Mouse (Mus musculus) midbrain, embryonic 14.5 days (tissue): ENCODE data around the gene Clec14a. TPM values are rescaled to one million over a fixed set of nuclear protein-coding genes. Genes with fewer than 3 reads are reported as not detected.

Source experiments
- ATAC-seq: fragments of 200-750 bp; cut with Nextera tagmentation; 2 replicates; pipeline ENCODE4 v1.8.0; 2017; ENCODE audit warnings: moderate number of reproducible peaks, moderate library complexity; ENCODE audit not compliant: low FRiP score, low TSS enrichment
- DNase-seq: peaks from one replicate; pipeline ENCODE4 v3.0.0-alpha.2; 2015
- H3K27ac ChIP-seq: fragments of 300-500 bp; sonication (generic); replicated peaks from 2 replicates; pipeline ENCODE4 v1.5.1; 2014; ENCODE audit warnings: mild to moderate bottlenecking, low read depth, low read length, moderate library complexity
- H3K27me3 ChIP-seq: fragments of 300-500 bp; sonication (generic); 2 replicates; pipeline ENCODE4 v1.6.1; 2014; ENCODE audit warnings: low read length, control low read depth, mixed read lengths; ENCODE audit not compliant: control insufficient read depth, insufficient read depth
- H3K36me3 ChIP-seq: fragments of 300-500 bp; sonication (generic); 2 replicates; pipeline ENCODE4 v1.6.1; 2014; ENCODE audit warnings: low read length, control low read depth; ENCODE audit not compliant: control insufficient read depth, insufficient read depth
- H3K4me1 ChIP-seq: fragments of 300-500 bp; sonication (generic); 2 replicates; pipeline ENCODE4 v1.6.1; 2014; ENCODE audit warnings: mild to moderate bottlenecking, antibody characterized with exemption, low read length, control low read depth; ENCODE audit not compliant: control insufficient read depth, insufficient read depth
- H3K4me2 ChIP-seq: fragments of 300-500 bp; sonication (generic); 2 replicates; pipeline ENCODE4 v1.6.1; 2014; ENCODE audit warnings: mild to moderate bottlenecking, low read length, moderate library complexity
- H3K4me3 ChIP-seq: fragments of 300-500 bp; sonication (generic); replicated peaks from 2 replicates; pipeline ENCODE4 v1.5.1; 2014; ENCODE audit warnings: low read depth, low read length
- H3K9ac ChIP-seq: fragments of 300-500 bp; sonication (generic); replicated peaks from 2 replicates; pipeline ENCODE4 v1.6.1; 2014; ENCODE audit warnings: mild to moderate bottlenecking, low read length, moderate library complexity
- H3K9me3 ChIP-seq: fragments of 300-500 bp; sonication (generic); 2 replicates; pipeline ENCODE4 v1.6.1; 2016; ENCODE audit warnings: low read length, control low read depth, mixed read lengths; ENCODE audit not compliant: control insufficient read depth
- WGBS: fragments of 180-500 bp; shearing (Covaris S2); extraction: QIAGEN DNeasy Blood & Tissue Kit; methylation state at CpG from one replicate; pipeline ENCODE4 v1.1.7; 2014; 5-methylcytosine and 5-hydroxymethylcytosine counted together
- polyA plus RNA-seq: library from polyadenylated mRNA; unstranded; fragments of >200 nt; fragmentation: Nextera tagmentation; extraction: Ambion mirVana; gene quantifications from 2 replicates; pipeline ENCODE4 v1.2.1, GENCODE M21; 2014

Gene Clec14a
- polyA plus RNA-seq, 1 experiment from 2014 or later: 5.1 TPM

- H3K9ac ChIP-seq: peak overlapping the region; percentile 50; the same call in 1 of the 2 replicates
- H3K9me3 ChIP-seq: no peaks in the 10 kb centered on the region
- no peaks in the 10 kb centered on the region for H3K27me3 ChIP-seq
- ATAC-seq: peak; percentile 26; the same call in 1 of the 2 replicates
- no peak overlapping the region for H3K27ac ChIP-seq
- WGBS: 36% methylated on average over 8 of the region's 8 CpGs
- no peaks in the 10 kb centered on the region for H3K36me3 ChIP-seq
- peak overlapping the region; percentile 74 for H3K4me2 ChIP-seq
- peaks cover 10% of the 10 kb centered on the region for H3K4me1 ChIP-seq
- peak overlapping the region; percentile 42 for H3K4me3 ChIP-seq
- no peak for DNase-seq
Measured at GRCm38 (mm10) chr12:58267779-58268178, 1.3 kb downstream of the Clec14a start.

- no peak overlapping the region for H3K27ac ChIP-seq
- no peaks in the 10 kb centered on the region for H3K27me3 ChIP-seq
- no peak overlapping the region for H3K4me2 ChIP-seq
- no peak overlapping the region for H3K9ac ChIP-seq
- no peak overlapping the region for H3K4me3 ChIP-seq
- ATAC-seq: no peak
- H3K4me1 ChIP-seq: no peaks in the 10 kb centered on the region
- H3K36me3 ChIP-seq: no peaks in the 10 kb centered on the region
- no peaks in the 10 kb centered on the region for H3K9me3 ChIP-seq
- 97% methylated on average over 1 of the region's 1 CpGs for WGBS
- no peak for DNase-seq
Measured at GRCm38 (mm10) chr12:58251901-58252300, 17.2 kb downstream of the Clec14a start.

- Histone ChIP-seq H3K27ac (no peak overlapping the region), H3K36me3 (no peaks in the 10 kb centered on the region), H3K4me2 (no peak overlapping the region), H3K4me3 (no peak overlapping the region), H3K9me3 (no peaks in the 10 kb centered on the region), H3K27me3 (no peaks in the 10 kb centered on the region), H3K4me1 (no peaks in the 10 kb centered on the region), H3K9ac (no peak overlapping the region)
- ATAC-seq: no peak
- no peak for DNase-seq
- 89% methylated on average over 2 of the region's 2 CpGs for WGBS
Measured at GRCm38 (mm10) chr12:58232489-58232888, 36.6 kb downstream of the Clec14a start.

- H3K4me3 ChIP-seq: no peak overlapping the region
- H3K27ac ChIP-seq: no peak overlapping the region
- WGBS: 82% methylated on average over 5 of the region's 5 CpGs
- no peak for ATAC-seq
- H3K36me3 ChIP-seq: no peaks in the 10 kb centered on the region
- no peaks in the 10 kb centered on the region for H3K9me3 ChIP-seq
- H3K4me2 ChIP-seq: no peak overlapping the region
- H3K9ac ChIP-seq: no peak overlapping the region
- no peaks in the 10 kb centered on the region for H3K4me1 ChIP-seq
- no peaks in the 10 kb centered on the region for H3K27me3 ChIP-seq
- DNase-seq: no peak
Measured at GRCm38 (mm10) chr12:58225644-58226043, 43.4 kb downstream of the Clec14a start.

- no peaks in the 10 kb centered on the region for H3K9me3 ChIP-seq
- WGBS: 78% methylated on average over 3 of the region's 3 CpGs
- H3K4me2 ChIP-seq: no peak overlapping the region
- H3K27ac ChIP-seq: no peak overlapping the region
- H3K9ac ChIP-seq: no peak overlapping the region
- H3K27me3 ChIP-seq: peaks cover 12% of the 10 kb centered on the region
- ATAC-seq (no peak), DNase-seq (no peak)
- H3K4me3 ChIP-seq: no peak overlapping the region
- H3K36me3 ChIP-seq: no peaks in the 10 kb centered on the region
- peaks cover under 1% of the 10 kb centered on the region; the same call in 1 of the 2 replicates for H3K4me1 ChIP-seq
Measured at GRCm38 (mm10) chr12:58219078-58219477, 50.0 kb downstream of the Clec14a start.

- H3K27me3 ChIP-seq: peaks cover 36% of the 10 kb centered on the region
- no peak for DNase-seq
Measured at GRCm38 (mm10) chr12:58216218-58216617, 52.9 kb downstream of the Clec14a start.

More at GRCm38 (mm10) chr12:58216218-58216617, 52.9 kb downstream of the Clec14a start:
- WGBS: 56% methylated on average over 2 of the region's 2 CpGs
- Histone ChIP-seq H3K27ac (no peak overlapping the region), H3K4me1 (peaks cover 15% of the 10 kb centered on the region), H3K4me3 (no peak overlapping the region), H3K4me2 (no peak overlapping the region), H3K9ac (no peak overlapping the region), H3K36me3 (no peaks in the 10 kb centered on the region), H3K9me3 (no peaks in the 10 kb centered on the region)
- no peak for ATAC-seq

Other genes starting within 250 kb of the Clec14a start
- gene Sstr1, start 57.5 kb downstream of the Clec14a start, polyA plus RNA-seq: 4.8 and 17.3 TPM in 2 replicates